Mouse (Mus musculus): Measurements from ENCODE around the gene Sh3bp4.

DNA sequence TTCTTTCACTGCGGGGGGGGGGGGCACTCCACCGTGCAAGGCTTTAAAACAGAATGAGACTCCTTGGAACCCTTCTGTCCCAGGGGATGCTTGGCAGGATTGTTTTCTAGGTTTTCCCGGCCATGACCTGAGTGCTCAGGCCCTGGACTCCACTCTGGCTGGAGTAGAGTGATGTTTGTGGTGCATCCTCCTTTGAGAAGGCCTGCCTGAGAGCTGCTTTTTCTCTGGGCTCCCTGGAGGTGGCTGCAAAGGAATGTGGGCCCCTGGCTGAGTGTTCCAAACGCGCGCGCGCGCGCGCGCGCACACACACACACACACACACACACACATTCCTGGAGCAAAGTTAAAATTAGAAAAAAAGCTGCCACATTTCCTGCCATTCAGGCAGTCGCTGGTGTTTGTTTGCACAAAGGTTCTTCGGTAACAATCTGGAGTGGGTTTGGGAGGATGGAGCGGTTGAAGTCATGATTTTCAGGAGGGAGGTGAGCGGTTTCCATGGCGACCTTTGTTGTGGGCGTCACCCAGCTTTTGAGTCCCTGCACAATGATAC lies 22.3 kb downstream of the Sh3bp4 start:
- TF ChIP-seq EP300 (optimal IDR thresholded peaks at IDR 0.05) (no peak), CTCF (IDR thresholded peaks at IDR 0.05; ENCODE audit: low read depth) (no peak)

Data from stomach, postnatal 0 days (tissue).